Mouse (Mus musculus): ENCODE results near the gene Safb. TPM values are rescaled to one million over a fixed set of nuclear protein-coding genes. Genes with fewer than 3 reads are reported as not detected.

Safb gene
- polyA plus RNA-seq, 1 experiment from 2014 or later = 57.9 TPM

DNA sequence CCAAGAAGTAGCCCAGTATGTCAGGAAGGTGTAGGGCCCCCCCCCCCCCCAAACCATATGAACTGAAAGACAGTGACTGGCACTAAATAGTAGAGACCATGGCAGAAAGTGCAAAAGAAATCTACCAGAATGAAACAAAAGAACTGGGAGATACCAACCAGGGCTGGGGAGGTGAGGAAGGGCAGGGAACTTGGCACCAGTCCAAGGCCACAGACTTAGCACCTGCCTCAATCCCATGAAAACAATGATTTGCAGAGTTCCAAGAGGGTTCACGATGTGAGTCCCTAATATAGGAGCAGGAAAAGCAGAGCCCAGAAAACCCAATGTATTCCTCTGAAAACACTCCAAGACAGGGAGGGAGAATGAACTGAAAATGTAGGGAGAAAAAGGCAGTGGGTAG, 12.5 kb upstream of the Safb start:
- H3K9me3 ChIP-seq (replicated peaks; ENCODE audit: control insufficient read depth, low read length) = no peaks in the 10 kb centered on the region
- DNase-seq (ENCODE audit: low spot score) (peak; percentile 28), ATAC-seq (no peak)
- H3K9ac ChIP-seq (ENCODE audit: low read length) = no peak overlapping the region
- H3K4me2 ChIP-seq (ENCODE audit: low read length) = no peak overlapping the region
- WGBS = 25% methylated on average over 1 of the region's 1 CpGs
- H3K27me3 ChIP-seq (replicated peaks; ENCODE audit: control insufficient read depth, insufficient read depth, low read length) = no peaks in the 10 kb centered on the region
- H3K4me3 ChIP-seq (ENCODE audit: low read depth, low read length) = no peak overlapping the region
- H3K27ac ChIP-seq (ENCODE audit: low read depth, low read length) = no peak overlapping the region
- no peaks in the 10 kb centered on the region for H3K4me1 ChIP-seq (ENCODE audit: control insufficient read depth, insufficient read depth, low read length)
- H3K36me3 ChIP-seq (ENCODE audit: control insufficient read depth, insufficient read depth, low read length) = peaks cover 93% of the 10 kb centered on the region

DNA sequence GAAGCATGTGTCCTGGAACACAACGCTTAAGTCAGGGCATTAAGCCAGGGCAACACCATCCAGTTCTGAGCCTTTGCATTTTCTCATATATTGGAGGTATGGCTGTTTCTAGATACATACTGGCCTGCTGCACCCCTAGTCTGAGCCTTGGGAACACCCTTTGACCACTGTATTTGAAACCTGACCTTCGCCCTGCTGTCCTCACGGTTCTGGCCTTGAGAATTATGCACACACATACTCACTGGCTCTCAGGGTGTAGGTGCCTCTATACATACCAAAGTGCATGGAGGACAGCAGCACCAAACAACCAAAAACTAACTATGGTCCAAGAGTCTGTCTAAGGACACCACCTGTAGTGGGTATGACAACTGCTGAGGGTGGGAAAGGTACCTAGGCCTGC, 11.7 kb upstream of the Safb start:
- Histone ChIP-seq H3K9me3 (replicated peaks; ENCODE audit: control insufficient read depth, low read length) (no peaks in the 10 kb centered on the region), H3K4me2 (ENCODE audit: low read length) (no peak overlapping the region), H3K27me3 (replicated peaks; ENCODE audit: control insufficient read depth, insufficient read depth, low read length) (no peaks in the 10 kb centered on the region), H3K27ac (ENCODE audit: low read depth, low read length) (no peak overlapping the region), H3K9ac (ENCODE audit: low read length) (no peak overlapping the region), H3K4me3 (ENCODE audit: low read depth, low read length) (no peak overlapping the region), H3K4me1 (ENCODE audit: control insufficient read depth, insufficient read depth, low read length) (no peaks in the 10 kb centered on the region), H3K36me3 (ENCODE audit: control insufficient read depth, insufficient read depth, low read length) (peaks cover 93% of the 10 kb centered on the region)
- ATAC-seq = no peak
- WGBS = 88% methylated on average over 3 of the region's 3 CpGs
- no peak for DNase-seq (ENCODE audit: low spot score)

DNA sequence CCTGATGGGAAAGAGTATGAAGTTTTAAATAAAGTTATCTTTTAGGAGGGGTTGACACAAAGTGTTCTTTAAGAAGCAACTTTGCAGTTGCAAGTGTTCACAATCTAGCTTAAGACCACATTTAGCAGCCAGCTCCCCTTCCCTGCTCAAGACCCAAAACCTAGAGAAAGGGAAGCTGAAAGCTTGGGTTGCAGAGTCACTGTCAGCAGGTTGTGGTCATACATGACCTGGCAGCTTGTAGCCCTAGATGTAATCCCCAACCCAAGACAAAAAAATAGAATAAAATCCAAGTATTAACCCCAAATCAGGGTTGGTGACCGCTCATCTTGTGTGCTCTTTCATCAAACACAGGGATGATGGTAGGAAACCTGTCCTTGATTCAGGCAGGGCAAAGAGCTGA, 1.6 kb upstream of the Safb start:
- H3K4me2 ChIP-seq (ENCODE audit: low read length) = peak overlapping the region; percentile 86
- H3K36me3 ChIP-seq (ENCODE audit: control insufficient read depth, insufficient read depth, low read length) = peaks cover 63% of the 10 kb centered on the region
- peaks cover 29% of the 10 kb centered on the region for H3K4me1 ChIP-seq (ENCODE audit: control insufficient read depth, insufficient read depth, low read length)
- no peaks in the 10 kb centered on the region for H3K9me3 ChIP-seq (replicated peaks; ENCODE audit: control insufficient read depth, low read length)
- 65% methylated on average over 1 of the region's 1 CpGs for WGBS
- ATAC-seq (no peak), DNase-seq (ENCODE audit: low spot score) (no peak)
- no peaks in the 10 kb centered on the region for H3K27me3 ChIP-seq (replicated peaks; ENCODE audit: control insufficient read depth, insufficient read depth, low read length)
- peak overlapping the region; percentile 89 for H3K4me3 ChIP-seq (ENCODE audit: low read depth, low read length)
- peak overlapping the region; percentile 89 for H3K9ac ChIP-seq (ENCODE audit: low read length)
- H3K27ac ChIP-seq (ENCODE audit: low read depth, low read length) = no peak overlapping the region

DNA sequence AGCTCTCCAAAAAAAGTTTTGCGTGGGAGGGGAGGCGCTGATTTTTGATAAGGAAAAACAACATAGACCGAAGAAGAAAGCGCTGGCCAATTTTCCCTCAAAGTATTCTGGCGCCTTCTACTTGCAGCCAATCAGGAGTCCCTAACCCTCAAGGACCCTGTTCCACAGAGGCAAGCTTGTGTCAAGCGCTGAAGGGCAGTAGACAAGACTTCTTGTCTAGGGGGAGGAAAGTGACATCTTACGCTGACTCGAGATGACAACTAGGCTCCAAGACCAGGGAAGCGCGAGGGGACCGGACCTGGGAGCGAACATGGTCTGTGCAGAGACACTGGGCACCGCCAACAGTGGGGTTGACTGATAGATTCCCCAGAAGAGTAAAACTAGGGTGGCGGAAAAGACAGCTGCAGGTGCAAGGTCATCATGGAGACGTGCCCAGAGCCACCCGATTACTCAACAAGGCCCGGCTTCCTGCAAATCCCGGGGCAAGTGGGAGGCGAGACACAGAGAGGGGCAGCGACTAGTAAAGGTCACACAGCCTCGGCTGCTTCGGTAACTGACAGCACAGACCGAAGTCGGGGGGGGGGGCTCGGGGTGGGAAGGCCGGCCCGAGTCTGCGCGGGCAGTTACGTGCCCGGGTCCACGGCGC, 891 bp upstream of the Safb start:
- no peak for ATAC-seq
- no peak for DNase-seq (ENCODE audit: low spot score)
- H3K36me3 ChIP-seq (ENCODE audit: control insufficient read depth, insufficient read depth, low read length) = peaks cover 63% of the 10 kb centered on the region

DNA sequence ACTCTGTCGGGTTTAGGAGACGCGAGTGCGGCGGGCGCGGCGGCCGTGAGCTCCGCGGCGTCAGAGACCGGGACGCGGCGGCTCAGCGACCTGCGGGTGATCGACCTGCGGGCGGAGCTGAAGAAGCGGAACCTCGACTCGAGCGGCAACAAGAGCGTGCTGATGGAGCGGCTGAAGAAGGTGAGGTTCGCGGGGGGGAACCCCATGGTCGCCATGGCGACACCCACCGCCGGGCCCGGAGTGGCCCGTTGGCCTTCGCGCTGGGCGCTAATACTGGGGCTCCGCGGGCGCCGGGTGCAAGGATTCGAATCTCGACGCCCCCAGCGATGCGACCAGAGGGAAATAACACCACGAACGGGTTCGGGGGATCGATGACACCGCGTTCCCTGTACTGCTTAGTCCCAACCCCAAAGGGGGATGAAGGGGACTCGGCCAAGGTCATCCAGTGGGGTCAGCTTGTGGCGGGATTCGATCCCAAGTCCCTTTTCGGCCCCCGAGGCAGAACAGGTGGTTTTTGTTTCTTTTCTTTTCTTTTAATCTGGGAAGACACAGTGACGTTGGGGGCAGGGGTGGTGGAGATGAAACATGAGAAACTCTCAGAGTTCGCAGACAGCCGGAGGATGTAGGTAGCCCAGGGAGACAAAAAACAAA, 671 bp downstream of the Safb start:
- Histone ChIP-seq H3K4me2 (ENCODE audit: low read length) (peak overlapping the region; percentile 85), H3K27me3 (replicated peaks; ENCODE audit: control insufficient read depth, insufficient read depth, low read length) (no peaks in the 10 kb centered on the region), H3K4me3 (ENCODE audit: low read depth, low read length) (peak overlapping the region; percentile 89), H3K27ac (ENCODE audit: low read depth, low read length) (peak overlapping the region; percentile 92), H3K4me1 (ENCODE audit: control insufficient read depth, insufficient read depth, low read length) (peaks cover 29% of the 10 kb centered on the region), H3K36me3 (ENCODE audit: control insufficient read depth, insufficient read depth, low read length) (peaks cover 64% of the 10 kb centered on the region), H3K9me3 (replicated peaks; ENCODE audit: control insufficient read depth, low read length) (no peaks in the 10 kb centered on the region), H3K9ac (ENCODE audit: low read length) (peak overlapping the region; percentile 90)
- WGBS = under 1% methylated on average over 61 of the region's 61 CpGs
- peak; percentile 16 for ATAC-seq
- DNase-seq (ENCODE audit: low spot score) = peak; percentile 41

More for the DNA sequence above, 891 bp upstream of the Safb start:
- Histone ChIP-seq H3K27me3 (replicated peaks; ENCODE audit: control insufficient read depth, insufficient read depth, low read length) (no peaks in the 10 kb centered on the region), H3K9ac (ENCODE audit: low read length) (peak overlapping the region; percentile 89), H3K4me1 (ENCODE audit: control insufficient read depth, insufficient read depth, low read length) (peaks cover 29% of the 10 kb centered on the region), H3K4me2 (ENCODE audit: low read length) (peak overlapping the region; percentile 86), H3K4me3 (ENCODE audit: low read depth, low read length) (peak overlapping the region; percentile 89), H3K9me3 (replicated peaks; ENCODE audit: control insufficient read depth, low read length) (no peaks in the 10 kb centered on the region), H3K27ac (ENCODE audit: low read depth, low read length) (peak overlapping the region; percentile 93)
- 4% methylated on average over 32 of the region's 33 CpGs for WGBS

DNA sequence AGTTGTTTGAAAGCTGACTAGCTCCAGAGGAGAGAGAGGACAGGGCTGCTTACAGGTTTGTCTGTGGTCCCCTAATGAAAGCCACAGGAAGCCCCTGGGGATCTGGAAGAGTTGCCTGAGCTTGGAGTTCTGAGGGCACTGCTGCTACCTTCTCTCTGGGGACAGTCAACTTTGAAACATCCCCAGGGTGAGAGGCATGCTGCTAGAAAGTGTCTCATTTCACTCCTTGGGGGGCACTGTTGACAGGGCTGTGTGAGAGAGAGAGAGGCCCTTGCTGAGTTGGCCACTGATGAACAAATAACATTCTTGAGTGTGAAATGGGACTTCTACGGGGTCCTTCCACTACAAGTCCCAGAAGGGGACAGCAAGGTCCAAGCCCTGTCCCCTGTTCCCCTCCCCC, 3.1 kb downstream of the Safb start:
- peak overlapping the region; percentile 25; the same call in 1 of the 2 replicates for H3K9ac ChIP-seq (ENCODE audit: low read length)
- H3K4me1 ChIP-seq (ENCODE audit: control insufficient read depth, insufficient read depth, low read length) = peaks cover 25% of the 10 kb centered on the region
- 0 out of 2 replicates have a peak overlapping the region, but pooled peaks have one; percentile 27 for H3K27ac ChIP-seq (ENCODE audit: low read depth, low read length)
- no peak overlapping the region for H3K4me3 ChIP-seq (ENCODE audit: low read depth, low read length)
- no peaks in the 10 kb centered on the region for H3K9me3 ChIP-seq (replicated peaks; ENCODE audit: control insufficient read depth, low read length)
- WGBS = 75% methylated on average over 1 of the region's 1 CpGs
- ATAC-seq = no peak
- H3K4me2 ChIP-seq (ENCODE audit: low read length) = peak overlapping the region; percentile 85; the same call in 1 of the 2 replicates
- H3K27me3 ChIP-seq (replicated peaks; ENCODE audit: control insufficient read depth, insufficient read depth, low read length) = no peaks in the 10 kb centered on the region
- DNase-seq (ENCODE audit: low spot score) = no peak
- peaks cover 67% of the 10 kb centered on the region for H3K36me3 ChIP-seq (ENCODE audit: control insufficient read depth, insufficient read depth, low read length)

DNA sequence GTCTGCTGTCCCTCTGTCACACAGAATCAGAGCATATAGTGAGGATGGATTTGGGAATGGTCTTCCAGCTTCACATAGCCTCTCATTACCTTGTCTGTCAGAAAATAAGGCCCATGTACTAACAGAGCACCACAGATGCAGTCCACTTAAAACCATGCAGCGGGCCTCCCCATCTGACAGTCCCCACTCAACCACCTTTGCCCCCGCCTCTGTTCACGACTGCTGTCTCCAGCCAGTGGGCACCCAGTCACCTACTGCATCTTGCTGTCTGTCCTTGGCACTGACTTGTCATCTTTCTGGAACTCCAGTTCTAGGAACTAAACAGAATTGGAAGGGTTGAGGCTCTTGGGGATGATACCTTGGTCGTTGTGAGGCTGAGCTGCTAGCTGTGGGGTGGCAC, 4.3 kb downstream of the Safb start:
- Histone ChIP-seq H3K9me3 (replicated peaks; ENCODE audit: control insufficient read depth, low read length) (no peaks in the 10 kb centered on the region), H3K9ac (ENCODE audit: low read length) (no peak overlapping the region), H3K36me3 (ENCODE audit: control insufficient read depth, insufficient read depth, low read length) (peaks cover 78% of the 10 kb centered on the region), H3K4me3 (ENCODE audit: low read depth, low read length) (no peak overlapping the region), H3K27ac (ENCODE audit: low read depth, low read length) (no peak overlapping the region), H3K4me2 (ENCODE audit: low read length) (no peak overlapping the region), H3K27me3 (replicated peaks; ENCODE audit: control insufficient read depth, insufficient read depth, low read length) (no peaks in the 10 kb centered on the region), H3K4me1 (ENCODE audit: control insufficient read depth, insufficient read depth, low read length) (peaks cover 17% of the 10 kb centered on the region)
- no peak for DNase-seq (ENCODE audit: low spot score)
- no peak for ATAC-seq
- 88% methylated on average over 4 of the region's 4 CpGs for WGBS

DNA sequence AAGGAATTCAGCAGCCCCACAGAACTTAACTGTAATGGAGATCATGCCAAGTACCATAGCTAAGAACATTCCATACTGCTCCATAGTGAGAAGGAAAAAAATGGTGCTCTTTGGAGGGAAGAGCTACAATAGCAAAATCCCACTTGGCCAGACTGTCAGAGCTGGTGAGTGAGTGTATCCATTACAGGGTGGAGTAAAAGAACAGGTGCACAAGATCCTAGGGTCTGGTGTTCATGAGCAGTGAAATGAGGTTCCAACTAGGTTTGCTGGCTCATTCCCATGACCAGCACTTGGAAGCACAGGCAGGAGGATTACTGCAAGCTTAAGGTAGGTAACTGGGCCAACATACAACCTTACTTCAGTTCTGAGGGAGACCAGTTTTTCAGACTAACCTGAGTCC, 7.9 kb downstream of the Safb start:
- no peak for DNase-seq (ENCODE audit: low spot score)
- Histone ChIP-seq H3K9me3 (replicated peaks; ENCODE audit: control insufficient read depth, low read length) (no peaks in the 10 kb centered on the region), H3K4me1 (ENCODE audit: control insufficient read depth, insufficient read depth, low read length) (peaks cover 2% of the 10 kb centered on the region; the same call in 1 of the 2 replicates), H3K4me2 (ENCODE audit: low read length) (no peak overlapping the region), H3K9ac (ENCODE audit: low read length) (no peak overlapping the region), H3K36me3 (ENCODE audit: control insufficient read depth, insufficient read depth, low read length) (peaks cover 100% of the 10 kb centered on the region), H3K4me3 (ENCODE audit: low read depth, low read length) (no peak overlapping the region), H3K27me3 (replicated peaks; ENCODE audit: control insufficient read depth, insufficient read depth, low read length) (no peaks in the 10 kb centered on the region), H3K27ac (ENCODE audit: low read depth, low read length) (no peak overlapping the region)
- no peak for ATAC-seq
